Mouse (Mus musculus) mesoderm, embryonic 11.5 days (tissue): ENCODE data around the gene Atp13a3.
"Not testable (repeated sequence)": the region's sequence is repeated elsewhere in the genome, so short reads cannot be mapped to it uniquely, and the experiment has no call there.

Source experiments
- DNase-seq: peaks from one replicate; pipeline ENCODE4 v3.0.0-alpha.2; 2012; ENCODE audit warnings: low read depth, low spot score

Gene Atp13a3

DNA sequence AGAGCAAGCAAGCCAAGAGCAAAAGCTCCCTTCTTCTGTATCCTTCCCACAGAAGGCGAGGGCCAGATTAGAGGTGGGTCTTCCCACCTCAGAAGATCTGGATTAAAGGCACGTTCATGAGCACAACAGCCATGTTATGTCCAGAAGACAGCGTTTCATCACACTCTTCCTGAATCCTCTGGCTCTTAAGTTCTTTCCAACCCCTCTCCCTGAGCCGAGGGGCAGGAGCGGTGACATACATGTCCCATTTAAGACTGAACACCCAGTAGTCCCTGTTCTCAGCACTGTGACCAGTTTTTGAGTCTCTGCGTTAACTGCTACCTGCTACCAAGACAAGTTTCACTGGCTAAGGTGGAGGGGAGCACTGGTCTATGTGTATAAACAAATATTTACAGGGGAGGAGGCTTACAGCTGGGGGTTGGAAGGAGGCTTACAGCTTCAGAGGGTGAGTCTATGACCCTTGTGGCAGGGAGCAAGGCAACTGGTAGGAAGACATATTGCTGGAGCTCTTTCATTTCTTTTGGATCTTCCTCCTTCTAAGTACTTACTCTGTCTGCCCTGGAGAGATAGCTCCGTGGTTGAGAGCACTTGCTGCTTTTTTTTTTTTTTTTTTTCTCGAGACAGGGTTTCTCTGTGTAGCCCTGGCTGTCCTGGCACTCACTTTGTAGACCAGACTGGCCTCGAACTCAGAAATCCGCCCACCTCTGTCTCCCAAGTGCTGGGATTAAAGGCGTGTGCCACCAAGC is at the start of gene Atp13a3:
Atp13a3 (minus strand) TSS at position 51 of the 746 bp plus-strand sequence.
- DNase-seq = no peak

DNA sequence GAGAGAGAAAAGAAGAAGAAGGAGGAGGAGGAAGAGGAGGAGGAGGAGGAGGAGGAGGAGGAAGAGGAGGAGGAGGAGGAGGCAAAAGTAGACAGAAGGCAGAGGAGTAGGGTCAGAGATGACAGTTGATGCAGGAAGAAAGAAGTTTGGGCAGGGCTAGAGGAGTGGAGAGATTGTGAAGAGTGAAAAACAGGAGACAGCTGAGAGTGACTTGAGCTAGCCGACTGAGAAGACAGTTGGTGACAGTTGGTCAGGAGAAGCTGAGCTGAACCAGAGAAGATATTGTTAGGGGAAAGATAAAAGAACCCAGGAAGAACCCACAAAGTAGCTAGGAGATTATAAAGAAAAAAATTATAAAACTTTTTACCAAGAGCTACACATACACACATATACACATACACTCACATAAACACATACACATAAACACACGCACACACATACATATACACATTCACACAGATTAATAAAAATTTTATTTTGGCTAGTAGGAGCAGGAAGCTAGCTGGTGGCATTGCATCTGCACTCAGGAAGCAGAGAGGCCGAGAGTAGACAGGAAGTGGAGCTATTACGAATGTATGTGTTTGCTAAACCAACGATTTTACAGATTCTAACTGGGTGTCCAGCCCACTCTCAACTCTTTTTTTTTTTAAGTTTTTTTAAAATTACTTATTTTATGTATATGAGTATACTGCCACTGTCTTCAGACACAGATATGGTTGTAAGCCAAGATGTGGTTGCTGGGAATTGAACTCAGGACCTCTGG is 47.6 kb upstream of the Atp13a3 start:
- no peak for DNase-seq

DNA sequence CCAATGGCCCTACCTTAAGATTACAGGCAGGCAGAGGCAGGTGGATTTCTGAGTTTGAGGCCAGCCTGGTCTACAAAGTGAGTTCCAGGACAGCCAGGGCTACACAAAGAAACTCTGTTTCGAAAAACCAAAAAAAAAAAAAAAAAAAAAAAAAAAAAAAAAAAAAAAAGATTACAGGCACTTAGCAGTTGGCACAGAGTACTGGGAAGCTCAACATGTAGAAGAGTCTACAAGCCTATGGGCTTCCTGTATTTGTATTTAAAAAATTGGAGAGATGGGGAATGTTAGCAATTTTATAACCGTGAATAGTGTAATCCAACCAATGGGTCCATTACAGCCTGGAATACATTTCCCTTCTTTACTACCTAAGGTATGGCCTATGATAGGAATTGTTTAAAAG is 45.4 kb upstream of the Atp13a3 start:
- not testable (repeated sequence) for DNase-seq

GRCm38 (mm10) chr16:30449017-30449416 is 43.2 kb upstream of the Atp13a3 start:
- DNase-seq = no peak

DNA sequence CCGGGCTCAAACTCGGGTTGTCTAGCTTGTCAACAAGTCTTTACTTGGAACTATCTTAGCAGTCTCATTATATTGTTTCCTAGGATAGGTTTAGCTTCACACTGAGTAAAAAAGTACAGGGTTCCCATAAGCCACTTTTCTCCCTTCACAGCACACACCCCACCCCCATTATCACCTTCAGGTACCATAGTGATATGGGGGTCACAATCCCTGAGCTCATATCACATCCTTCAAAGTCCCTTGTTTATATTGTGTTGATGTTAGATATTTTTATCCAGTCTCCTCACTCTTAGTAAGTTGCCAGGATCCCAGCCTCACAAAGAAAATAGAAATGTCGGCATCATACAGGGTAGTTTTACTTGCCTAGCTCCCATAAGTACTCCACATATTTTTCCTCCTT is 42.4 kb upstream of the Atp13a3 start:
- no peak for DNase-seq

- no peak for DNase-seq
Measured at GRCm38 (mm10) chr16:30447642-30448041, 41.9 kb upstream of the Atp13a3 start.

DNA sequence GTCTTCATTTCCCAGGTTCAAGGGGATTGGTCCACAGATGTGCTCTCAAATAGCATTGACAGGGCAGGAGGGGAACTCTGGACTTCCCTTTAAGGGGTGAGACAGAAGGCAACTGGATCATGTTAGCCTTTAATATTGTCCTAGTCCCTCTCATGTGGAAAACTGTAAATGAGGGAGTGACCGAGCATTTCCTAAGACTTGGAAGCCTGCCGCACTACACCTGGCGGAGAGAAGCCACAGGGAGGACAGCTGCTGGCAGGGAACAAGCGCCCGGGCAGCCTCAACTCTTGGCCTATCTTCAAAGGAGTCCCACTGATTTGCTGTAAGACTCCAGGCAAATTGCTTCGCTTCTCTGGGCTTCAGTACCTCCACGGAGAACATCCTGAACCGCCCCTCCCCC is 37.6 kb upstream of the Atp13a3 start:
- no peak for DNase-seq

- DNase-seq = no peak
Measured at GRCm38 (mm10) chr16:30442451-30442850, 36.7 kb upstream of the Atp13a3 start.

- DNase-seq = no peak
Measured at GRCm38 (mm10) chr16:30441409-30441808, 35.6 kb upstream of the Atp13a3 start.

GRCm38 (mm10) chr16:30439841-30440240 is 34.1 kb upstream of the Atp13a3 start:
- DNase-seq = no peak

DNA sequence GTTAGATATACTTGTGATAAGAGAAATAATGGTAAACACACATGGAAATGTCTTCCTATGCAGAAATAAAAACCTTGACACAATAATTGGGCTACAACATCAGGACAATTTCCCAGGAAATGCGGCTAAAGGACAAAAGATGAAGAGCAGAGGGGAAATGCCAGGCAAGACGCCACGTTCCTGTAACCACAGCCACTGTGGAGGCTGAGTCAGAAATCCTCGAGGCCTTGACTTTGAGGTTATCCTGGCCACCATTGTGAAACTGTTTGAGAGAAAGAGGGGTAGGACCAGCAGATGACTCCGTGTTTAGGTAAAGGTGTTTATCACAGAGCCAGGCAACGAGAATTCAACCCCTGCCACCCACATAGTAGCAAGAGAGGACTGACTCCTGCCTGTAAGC is 33.6 kb upstream of the Atp13a3 start:
- no peak for DNase-seq

DNA sequence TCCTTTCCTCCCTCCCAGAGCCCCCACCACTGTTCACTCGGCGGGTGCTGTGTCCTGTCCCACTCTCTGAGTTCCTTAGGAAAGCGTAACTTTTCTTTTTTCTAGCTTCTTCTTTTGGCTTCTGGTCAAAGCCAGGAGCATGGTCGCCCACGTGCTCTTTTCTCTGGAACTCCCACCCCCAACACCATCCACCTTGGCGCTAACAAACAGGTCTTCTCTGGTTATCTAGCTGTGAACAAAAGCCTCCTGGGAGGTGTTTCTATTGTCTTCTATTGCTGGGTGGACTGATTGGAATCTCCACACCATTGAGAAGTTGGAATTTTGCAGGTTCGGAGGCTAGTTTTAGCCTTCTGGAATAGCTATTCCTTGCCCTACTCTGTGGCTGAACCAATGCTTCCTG is 30.5 kb upstream of the Atp13a3 start:
- DNase-seq = no peak

DNA sequence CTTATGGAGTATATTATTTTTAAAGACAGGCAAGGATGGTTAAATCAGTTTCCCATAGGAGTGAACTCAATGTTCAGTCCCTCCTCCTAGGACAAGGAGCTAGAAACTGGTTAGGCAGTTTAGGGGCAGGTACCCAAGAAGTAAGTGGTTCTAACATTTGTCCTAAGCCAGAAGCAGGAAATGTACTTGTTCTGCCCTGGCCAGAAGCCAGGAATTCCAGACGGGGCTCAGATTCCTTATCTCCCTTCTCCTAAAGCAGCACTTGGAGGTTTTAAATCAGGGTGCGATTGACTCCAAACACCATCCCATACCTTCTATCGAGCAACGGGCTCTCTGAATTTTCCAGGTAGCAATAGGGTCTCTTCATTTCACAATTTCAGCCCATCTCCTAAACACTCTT is 29.6 kb upstream of the Atp13a3 start:
- peak; percentile 9 for DNase-seq

DNA sequence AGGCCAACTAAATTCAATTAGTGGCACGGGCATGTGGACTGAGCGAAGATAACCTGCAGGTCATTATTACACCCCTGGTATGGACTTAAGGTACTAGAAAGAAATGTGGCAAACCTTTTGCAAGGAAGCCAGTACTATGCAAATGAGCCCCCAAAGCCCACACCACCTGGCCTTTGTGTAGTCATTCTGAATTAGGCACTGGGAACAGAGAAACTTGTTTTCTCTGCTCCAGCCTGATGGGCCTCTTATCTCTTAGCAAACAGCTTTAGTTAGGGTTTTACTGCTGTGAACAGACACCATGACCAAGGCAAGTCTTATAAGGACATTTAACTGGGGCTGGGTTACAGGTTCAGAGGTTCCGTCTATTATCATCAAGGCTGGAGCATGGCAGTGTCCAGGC is 27.4 kb upstream of the Atp13a3 start:
- no peak for DNase-seq

DNA sequence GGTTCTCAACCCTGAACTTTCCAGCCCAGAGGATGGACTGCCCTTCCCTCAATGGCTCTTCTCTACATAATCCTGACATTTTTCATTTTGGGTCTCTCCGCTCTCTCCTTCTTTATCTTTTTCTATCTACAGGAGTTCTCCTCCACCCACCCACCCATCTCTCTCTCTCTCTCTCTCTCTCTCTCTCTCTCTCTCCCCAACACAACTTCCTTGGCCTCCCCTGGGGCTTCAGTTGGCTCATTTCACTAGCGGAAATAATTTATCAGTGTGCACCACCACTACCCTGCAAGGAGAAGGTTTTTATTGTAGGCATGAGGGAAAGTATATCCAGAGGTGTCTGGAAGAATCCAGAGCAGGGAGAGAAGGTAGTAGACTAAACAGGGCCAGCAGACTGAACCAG is 26.3 kb upstream of the Atp13a3 start:
- no peak for DNase-seq

GRCm38 (mm10) chr16:30430512-30431088 is 24.8 kb upstream of the Atp13a3 start:
- no peak for DNase-seq

GRCm38 (mm10) chr16:30428753-30429260 is 23.0 kb upstream of the Atp13a3 start:
- DNase-seq = no peak

GRCm38 (mm10) chr16:30427466-30427865 is 21.7 kb upstream of the Atp13a3 start:
- DNase-seq = no peak

DNA sequence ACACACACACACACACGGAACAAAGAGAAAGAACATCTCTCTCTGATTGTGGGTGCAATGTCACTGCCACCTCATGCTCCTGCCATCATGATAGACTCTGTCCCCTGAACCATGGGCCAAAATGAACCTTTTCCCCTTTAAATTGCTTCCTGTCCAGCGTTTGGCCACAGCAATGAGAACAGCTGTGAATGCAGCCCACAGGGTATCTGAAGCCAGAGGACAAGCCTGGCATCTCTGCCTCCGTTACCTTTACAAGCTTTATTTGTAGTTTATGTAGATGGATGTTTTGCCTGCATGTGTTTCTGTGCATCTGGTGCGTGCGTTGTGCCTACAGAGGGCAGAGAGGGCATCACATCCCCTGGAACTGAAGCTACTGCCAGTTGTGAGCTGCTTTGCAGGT is 21.2 kb upstream of the Atp13a3 start:
- DNase-seq = no peak

DNA sequence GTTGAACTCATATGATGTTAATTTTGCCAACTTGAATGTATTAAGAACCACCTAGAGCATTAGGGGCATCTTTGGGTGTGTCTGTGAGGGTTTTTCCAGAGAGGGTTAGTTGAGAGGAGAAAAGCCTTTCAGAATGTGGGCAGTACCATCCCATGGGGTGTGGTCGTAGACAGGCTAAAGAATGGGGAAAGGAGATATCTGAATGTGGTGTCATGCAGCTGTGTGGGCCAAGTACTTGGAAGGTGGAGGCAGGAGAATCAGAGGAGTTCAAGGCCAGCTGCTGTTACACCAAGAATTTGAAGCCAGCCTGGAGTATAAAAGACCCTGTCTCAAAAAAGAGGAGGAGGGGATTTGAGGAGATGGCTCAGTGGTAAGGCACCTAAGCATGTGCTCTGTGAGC is 20.2 kb upstream of the Atp13a3 start:
- no peak for DNase-seq

DNA sequence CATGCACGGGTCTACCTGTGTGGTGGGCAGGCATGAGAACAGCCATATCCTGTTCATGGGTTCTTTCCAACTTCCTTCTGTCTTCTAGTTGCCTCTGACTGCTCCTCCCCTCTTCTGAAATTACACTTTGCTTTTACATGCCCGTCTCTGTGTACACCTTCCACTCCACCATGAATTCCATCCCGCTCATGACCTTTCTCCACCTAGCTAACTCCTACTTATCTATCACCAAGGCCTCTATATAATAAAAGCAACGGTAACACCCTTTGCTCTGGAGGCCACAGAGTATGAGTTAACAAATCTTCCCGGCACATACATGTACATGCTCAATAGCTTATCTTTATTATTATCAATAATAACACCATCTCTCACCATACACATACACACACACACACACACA is 18.3 kb upstream of the Atp13a3 start:
- no peak for DNase-seq

DNA sequence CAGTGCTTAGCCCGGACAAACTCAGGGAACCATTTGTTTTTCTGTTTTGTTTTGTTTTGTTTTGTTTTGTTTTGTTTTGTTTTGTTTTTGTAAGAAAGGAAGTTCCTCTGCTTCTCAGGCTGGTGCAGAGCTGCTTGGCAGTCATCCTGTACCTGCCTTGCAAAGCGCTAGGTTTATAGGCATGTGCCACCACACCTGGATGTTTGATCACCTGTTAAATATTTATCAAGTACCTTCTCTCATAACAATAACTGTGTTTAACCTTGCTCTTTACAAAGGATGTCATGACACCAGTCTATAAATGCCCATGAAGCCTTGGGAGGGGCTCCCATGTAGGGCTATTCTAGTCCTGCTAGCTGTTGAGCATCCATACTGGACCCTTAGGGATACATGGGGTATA is 10.9 kb upstream of the Atp13a3 start:
- DNase-seq = no peak

GRCm38 (mm10) chr16:30416284-30416683 is 10.5 kb upstream of the Atp13a3 start:
- no peak for DNase-seq
